Mouse (Mus musculus) brain, embryonic 14.5 days (tissue): ENCODE data around the gene Gm17018.

Experiments used
- CTCF ChIP-seq: fragments of 200-500 bp; IDR thresholded peaks from 2 replicates; pipeline ENCODE4 v1.5.1; 2012; ENCODE audit warnings: inconsistent platforms, mild to moderate bottlenecking, moderate library complexity, borderline replicate concordance; ENCODE audit not compliant: insufficient read depth, insufficient read length; ENCODE audit errors: extremely low read depth
- POLR2A ChIP-seq: fragments of 200-500 bp; IDR thresholded peaks from 2 replicates; pipeline ENCODE4 v1.6.1; 2012; ENCODE audit warnings: mild to moderate bottlenecking, inconsistent platforms, borderline replicate concordance; ENCODE audit not compliant: poor library complexity, insufficient read depth, insufficient read length, severe bottlenecking; ENCODE audit errors: extremely low read depth

DNA sequence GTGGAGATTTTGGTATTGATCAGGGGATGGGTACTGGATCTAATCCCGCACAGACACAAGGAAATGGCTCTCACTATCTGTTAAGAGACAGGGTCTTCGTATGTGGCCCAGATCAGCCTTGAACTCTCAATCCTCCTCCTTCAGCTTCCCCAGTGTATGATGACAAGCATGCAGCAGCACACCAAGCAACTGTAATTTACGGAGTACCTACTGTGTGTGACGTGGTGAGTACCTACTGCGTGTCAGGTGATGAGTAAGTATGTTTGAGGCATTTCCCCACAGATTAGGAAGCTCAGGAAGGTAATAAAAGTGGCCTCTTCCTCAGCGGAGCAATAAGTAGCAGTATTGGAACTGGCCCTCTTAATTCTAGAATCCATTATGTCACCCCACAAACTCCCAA, 35.1 kb downstream of the Gm17018 start:
- TF ChIP-seq POLR2A (no peak), CTCF (no peak)
